21 mouse cellular contexts compared by ENCODE assay signal in the genomic region with DNA sequence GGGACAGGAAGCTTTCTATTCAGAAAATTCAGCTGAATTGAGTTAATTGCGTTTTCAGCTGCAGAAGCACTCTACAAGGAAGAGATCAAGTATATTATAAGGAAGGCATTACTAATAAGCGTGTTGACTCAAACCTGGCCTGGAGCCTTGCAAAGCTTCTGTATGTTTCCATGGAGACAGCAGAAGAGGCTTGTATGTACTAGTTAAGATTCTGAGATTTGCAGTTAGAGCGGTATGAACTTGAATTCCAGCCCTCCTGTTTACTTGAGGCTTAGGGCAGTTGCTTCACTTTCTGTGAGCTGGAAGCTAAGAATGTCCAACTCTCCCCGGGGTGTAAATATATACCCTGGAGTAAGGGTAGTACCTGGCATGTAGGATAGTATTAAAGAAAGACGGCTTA. TPM values are rescaled to one million over a fixed set of nuclear protein-coding genes. Genes with fewer than 3 reads are reported as not detected.
A peak's percentile ranks its signal among the peaks of the same experiment; 100 is the strongest.
DNase-seq lines count a peak whose midpoint lies in the region; ATAC-seq and TF ChIP-seq lines count a peak whose summit lies in the region.
"Had no signal": no experiment of that assay in that cellular context is flagged by ENCODE, and none has a peak within 500 bp of the region (broad histone marks: within the 10 kb centered on the region; RNA-seq: fewer than 3 reads in every experiment).

No protein-coding gene starts in this region.

- WGBS in forebrain, embryonic 16.5 days = 67% methylated on average over 5 of the region's 5 CpGs
- WGBS in forebrain, embryonic 10.5 days = 88% methylated on average over 5 of the region's 5 CpGs
- WGBS in lung, postnatal 0 days = 47% methylated on average over 5 of the region's 5 CpGs
- WGBS in stomach, embryonic 16.5 days = 62% methylated on average over 5 of the region's 5 CpGs
- WGBS in hindbrain, embryonic 11.5 days = 84% methylated on average over 5 of the region's 5 CpGs

- 0 out of 2 replicates have a peak, but pooled peaks have one; percentile 36 for TF ChIP-seq EP300 in lung, postnatal 0 days (IDR thresholded peaks at IDR 0.05)

- no peak overlapping the region for H3K9ac ChIP-seq in forebrain, embryonic 16.5 days (replicated peaks; ENCODE audit: low read depth, low read length)
- H3K9ac ChIP-seq in lung, postnatal 0 days (replicated peaks; ENCODE audit: low read depth) = no peak overlapping the region
- no peak overlapping the region for H3K9ac ChIP-seq in stomach, embryonic 16.5 days (ENCODE audit: low read length)
- no peak overlapping the region for H3K9ac ChIP-seq in hindbrain, embryonic 11.5 days (ENCODE audit: low read depth, low read length)
- H3K9ac ChIP-seq: hindbrain, embryonic 13.5 days; intestine, embryonic 15.5 days; kidney, embryonic 15.5 days had no signal

- DNase-seq in forebrain, embryonic 10.5 days (ENCODE audit: extremely low spot score, low spot score) = no peak
- DNase-seq in urinary bladder, postnatal 14 days (ENCODE audit: low spot score) = peak; percentile 58
- no peak for DNase-seq in urinary bladder, adult 2 months (ENCODE audit: low spot score)
- peak; percentile 93 for DNase-seq in lung, postnatal 0 days (ENCODE audit: low spot score)
- no peak for DNase-seq in hindbrain, embryonic 11.5 days (ENCODE audit: low spot score)
- no peak for DNase-seq in adrenal gland, adult 18-20 months (ENCODE audit: low spot score in 2 of 2)
- DNase-seq: adrenal gland, postnatal 25 days; cerebellum, adult 9-11 months; gastrocnemius, postnatal 14 days; right cerebral cortex, adult 18-20 months had no signal

- no peak for TF ChIP-seq CTCF in lung, postnatal 0 days (IDR thresholded peaks at IDR 0.05)

- no peak overlapping the region for H3K4me2 ChIP-seq in forebrain, embryonic 16.5 days (ENCODE audit: low read length)
- H3K4me2 ChIP-seq in lung, postnatal 0 days (replicated peaks; ENCODE audit: low read depth, low read length) = no peak overlapping the region
- no peak overlapping the region for H3K4me2 ChIP-seq in stomach, embryonic 16.5 days (ENCODE audit: low read depth, low read length)
- H3K4me2 ChIP-seq in hindbrain, embryonic 11.5 days (replicated peaks; ENCODE audit: low read depth, low read length) = no peak overlapping the region
- H3K4me2 ChIP-seq: hindbrain, embryonic 13.5 days; intestine, embryonic 15.5 days; kidney, embryonic 15.5 days; liver, embryonic 11.5 days had no signal

- H3K4me1 ChIP-seq in forebrain, embryonic 16.5 days (replicated peaks; ENCODE audit: control insufficient read depth, insufficient read depth, low read length) = 0 out of 2 replicates have a peak, but pooled peaks cover 2% of the 10 kb centered on the region
- H3K4me1 ChIP-seq in forebrain, embryonic 10.5 days = no peaks in the 10 kb centered on the region
- peaks cover 3% of the 10 kb centered on the region; the same call in 1 of the 2 replicates for H3K4me1 ChIP-seq in lung, postnatal 0 days (ENCODE audit: insufficient read depth, low read depth, low read length)
- peaks cover 4% of the 10 kb centered on the region; the same call in 1 of the 2 replicates for H3K4me1 ChIP-seq in stomach, embryonic 16.5 days (ENCODE audit: control insufficient read depth, insufficient read depth, low read length)
- no peaks in the 10 kb centered on the region for H3K4me1 ChIP-seq in hindbrain, embryonic 11.5 days (replicated peaks; ENCODE audit: control insufficient read depth, insufficient read depth, low read length)
- H3K4me1 ChIP-seq: hindbrain, embryonic 13.5 days; intestine, embryonic 15.5 days; kidney, embryonic 15.5 days; limb, embryonic 10.5 days had no signal

- H3K4me3 ChIP-seq in forebrain, embryonic 16.5 days (replicated peaks; ENCODE audit: low read length) = no peak overlapping the region
- no peak overlapping the region for H3K4me3 ChIP-seq in forebrain, embryonic 10.5 days
- H3K4me3 ChIP-seq in lung, postnatal 0 days (ENCODE audit: low read depth, low read length) = no peak overlapping the region
- no peak overlapping the region for H3K4me3 ChIP-seq in stomach, embryonic 16.5 days (replicated peaks; ENCODE audit: low read length)
- H3K4me3 ChIP-seq in hindbrain, embryonic 11.5 days (ENCODE audit: low read depth, low read length) = no peak overlapping the region
- H3K4me3 ChIP-seq: erythroblast, embryonic 14.5 days; hindbrain, embryonic 13.5 days; intestine, embryonic 15.5 days; kidney, embryonic 15.5 days; left cerebral cortex, adult 2 months; limb, embryonic 10.5 days had no signal

- H3K36me3 ChIP-seq in forebrain, embryonic 16.5 days (ENCODE audit: control insufficient read depth, insufficient read depth) = no peaks in the 10 kb centered on the region
- H3K36me3 ChIP-seq in forebrain, embryonic 10.5 days (replicated peaks) = no peaks in the 10 kb centered on the region
- H3K36me3 ChIP-seq in lung, postnatal 0 days (ENCODE audit: insufficient read depth, low read length) = no peaks in the 10 kb centered on the region
- H3K36me3 ChIP-seq in stomach, embryonic 16.5 days (ENCODE audit: control insufficient read depth, insufficient read depth, low read length) = no peaks in the 10 kb centered on the region
- no peaks in the 10 kb centered on the region for H3K36me3 ChIP-seq in hindbrain, embryonic 11.5 days (ENCODE audit: control insufficient read depth, insufficient read depth, low read length)
- H3K36me3 ChIP-seq: hindbrain, embryonic 13.5 days; intestine, embryonic 15.5 days; kidney, embryonic 15.5 days; limb, embryonic 10.5 days had no signal

- no peaks in the 10 kb centered on the region for H3K27me3 ChIP-seq in forebrain, embryonic 16.5 days (replicated peaks; ENCODE audit: control insufficient read depth, insufficient read depth, low read length)
- H3K27me3 ChIP-seq in forebrain, embryonic 10.5 days (ENCODE audit: poor library complexity, severe bottlenecking) = no peaks in the 10 kb centered on the region
- H3K27me3 ChIP-seq in lung, postnatal 0 days (replicated peaks; ENCODE audit: insufficient read depth, low read length) = no peaks in the 10 kb centered on the region
- H3K27me3 ChIP-seq in stomach, embryonic 16.5 days (ENCODE audit: control insufficient read depth, insufficient read depth, low read length) = no peaks in the 10 kb centered on the region
- H3K27me3 ChIP-seq in hindbrain, embryonic 11.5 days (ENCODE audit: control insufficient read depth, insufficient read depth, low read length) = no peaks in the 10 kb centered on the region
- H3K27me3 ChIP-seq: CH12.LX; hindbrain, embryonic 13.5 days; intestine, embryonic 15.5 days; kidney, embryonic 15.5 days had no signal

- no peak overlapping the region for H3K27ac ChIP-seq in forebrain, embryonic 16.5 days (ENCODE audit: low read length)
- no peak overlapping the region for H3K27ac ChIP-seq in forebrain, embryonic 10.5 days
- H3K27ac ChIP-seq in lung, postnatal 0 days (ENCODE audit: low read length) = peak overlapping the region; percentile 63
- H3K27ac ChIP-seq in stomach, embryonic 16.5 days (ENCODE audit: low read length) = peak overlapping the region; percentile 87
- no peak overlapping the region for H3K27ac ChIP-seq in hindbrain, embryonic 11.5 days (ENCODE audit: low read depth, low read length)
- H3K27ac ChIP-seq: hindbrain, embryonic 13.5 days; intestine, embryonic 15.5 days; kidney, embryonic 15.5 days; left cerebral cortex, adult 2 months; limb, embryonic 10.5 days; macrophage had no signal

- ATAC-seq in forebrain, embryonic 16.5 days = peak; percentile 66; the same call in 1 of the 2 replicates
- peak; percentile 94 for ATAC-seq in lung, postnatal 0 days
- ATAC-seq in stomach, embryonic 16.5 days (ENCODE audit: insufficient read depth, low FRiP score) = peak; percentile 86
- ATAC-seq in hindbrain, embryonic 11.5 days (ENCODE audit: low FRiP score) = no peak
- ATAC-seq: intestine, embryonic 15.5 days had no signal

- no peaks in the 10 kb centered on the region for H3K9me3 ChIP-seq in forebrain, embryonic 16.5 days (ENCODE audit: control insufficient read depth, low read length)
- no peaks in the 10 kb centered on the region for H3K9me3 ChIP-seq in forebrain, embryonic 10.5 days
- H3K9me3 ChIP-seq in lung, postnatal 0 days (ENCODE audit: low read length) = no peaks in the 10 kb centered on the region
- no peaks in the 10 kb centered on the region for H3K9me3 ChIP-seq in stomach, embryonic 16.5 days (replicated peaks; ENCODE audit: control insufficient read depth, low read length)
- no peaks in the 10 kb centered on the region for H3K9me3 ChIP-seq in hindbrain, embryonic 11.5 days (ENCODE audit: control insufficient read depth, low read length)
- H3K9me3 ChIP-seq: hindbrain, embryonic 13.5 days; intestine, embryonic 15.5 days; kidney, embryonic 15.5 days; limb, embryonic 10.5 days had no signal

RNA-seq across cellular contexts. Expression of a gene that starts 39.9 kb away (rescaled TPM):
- polyA plus RNA-seq in forebrain, embryonic 16.5 days (2015; fragmentation: Nextera tagmentation; extraction: Ambion mirVana) = 44.6 and 46.9 TPM in 2 replicates
- polyA plus RNA-seq in forebrain, embryonic 10.5 days (2016; fragmentation: Nextera tagmentation; extraction: Ambion mirVana) = 8.6 and 9.7 TPM in 2 replicates
- polyA plus RNA-seq in urinary bladder, adult 2 months (2012; rRNA removed) = 291 and 304 TPM in 2 replicates
- polyA plus RNA-seq in lung, postnatal 0 days (2015; fragmentation: Nextera tagmentation; extraction: Ambion mirVana) = 71.2 and 81.3 TPM in 2 replicates
- polyA plus RNA-seq in stomach, embryonic 16.5 days (2015; fragmentation: Nextera tagmentation; extraction: Ambion mirVana) = 62.5 and 71.4 TPM in 2 replicates
- polyA plus RNA-seq in hindbrain, embryonic 11.5 days (2014; fragmentation: Nextera tagmentation; extraction: Ambion mirVana) = 28.8 and 34.1 TPM in 2 replicates
- total RNA-seq in adrenal gland, adult 18-20 months (2021) = 10 to 100 TPM in 1 of 2 experiments, 1 to 10 TPM in 1; 9.0 to 11.2 TPM

Comparison
In these comparisons a context has a peak if more than half of its experiments do, and no peak if none do; other contexts are left out.
1. DNase-seq: peak in urinary bladder, postnatal 14 days (single experiment) and lung, postnatal 0 days (single experiment); none in forebrain, embryonic 10.5 days (single experiment), urinary bladder, adult 2 months (single experiment), hindbrain, embryonic 11.5 days (single experiment) and adrenal gland, adult 18-20 months (0 of 2).
2. H3K27ac ChIP-seq: peak in lung, postnatal 0 days (single experiment) and stomach, embryonic 16.5 days (single experiment); none in forebrain, embryonic 16.5 days (single experiment), forebrain, embryonic 10.5 days (single experiment) and hindbrain, embryonic 11.5 days (single experiment).